Mouse (Mus musculus) embryo, embryonic 9.5 days (tissue): ENCODE measurements around the gene Znrf1.
"Not testable (repeated sequence)": the region's sequence is repeated elsewhere in the genome, so short reads cannot be mapped to it uniquely, and the experiment has no call there.

Source experiments
- DNase-seq: peaks from one replicate; pipeline ENCODE4 v3.0.0-alpha.2; 2017; ENCODE audit errors: extremely low spot score

Znrf1 gene

GRCm38 (mm10) chr8:111630105-111630521 is 94.2 kb downstream of the Znrf1 start, which contains the start of gene Ldhd:
Ldhd (minus strand) TSS chr8:111630374.
- DNase-seq = no peak

DNA sequence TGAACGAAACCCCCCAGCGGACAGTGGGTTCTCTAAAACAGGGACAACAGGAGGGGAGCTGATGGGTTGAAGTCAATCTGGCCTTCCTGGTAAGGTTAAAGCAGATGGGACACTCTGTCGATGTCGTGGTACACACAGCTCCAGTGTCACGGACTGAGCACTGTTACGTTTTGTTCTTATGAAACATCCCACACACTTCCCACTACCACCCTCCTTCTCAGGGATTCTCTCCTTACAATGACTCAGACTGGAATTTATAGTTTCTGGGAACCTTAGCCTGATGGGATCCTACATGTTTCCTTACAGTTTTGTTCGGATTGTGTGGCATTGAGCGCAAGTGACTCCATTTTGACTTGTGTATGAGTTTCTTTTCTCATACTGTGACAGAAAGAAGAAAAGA is 95.7 kb downstream of the Znrf1 start:
- no peak for DNase-seq

GRCm38 (mm10) chr8:111632976-111633375 is 97.1 kb downstream of the Znrf1 start:
- DNase-seq = no peak

DNA sequence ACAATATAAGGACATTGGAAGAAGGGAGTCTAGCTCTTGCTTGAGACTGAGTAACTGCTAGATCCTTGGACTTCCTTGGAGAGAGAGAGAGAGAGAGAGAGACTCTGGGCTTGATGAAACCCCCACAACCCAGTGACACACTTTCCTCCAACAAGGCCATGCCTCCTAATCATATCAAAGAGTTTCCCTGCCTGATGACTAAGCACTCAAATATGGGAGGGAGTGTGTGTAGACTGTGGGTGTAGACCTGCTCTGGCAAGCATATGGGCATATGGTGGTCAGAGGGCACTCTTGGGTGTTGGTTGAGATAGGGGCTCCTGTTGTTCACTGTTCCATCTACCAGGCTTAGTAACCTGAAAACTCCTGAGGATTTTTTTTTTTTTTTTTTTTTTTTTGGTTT is 102.2 kb downstream of the Znrf1 start:
- DNase-seq = no peak

DNA sequence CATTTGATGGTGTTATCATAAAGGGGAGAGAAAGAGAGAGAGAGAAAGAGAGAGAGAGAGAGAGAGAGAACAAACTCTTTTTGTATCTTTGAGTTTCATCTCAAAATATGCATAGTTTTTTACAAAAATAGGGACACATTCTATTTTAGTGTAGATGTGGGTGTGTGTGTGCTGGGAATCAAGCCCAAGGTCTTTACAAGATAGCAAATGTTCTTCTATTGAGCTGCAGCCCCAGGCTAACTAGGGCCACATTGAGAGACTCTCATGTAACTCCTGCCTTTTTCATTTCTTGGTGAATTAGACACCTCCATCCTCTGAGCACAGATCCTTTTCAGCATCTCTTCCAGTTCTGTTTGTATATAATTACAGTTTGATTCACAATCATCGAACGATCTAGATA is 105.2 kb downstream of the Znrf1 start:
- DNase-seq = no peak

- DNase-seq = no peak
Measured at GRCm38 (mm10) chr8:111642496-111642895, 106.6 kb downstream of the Znrf1 start.

DNA sequence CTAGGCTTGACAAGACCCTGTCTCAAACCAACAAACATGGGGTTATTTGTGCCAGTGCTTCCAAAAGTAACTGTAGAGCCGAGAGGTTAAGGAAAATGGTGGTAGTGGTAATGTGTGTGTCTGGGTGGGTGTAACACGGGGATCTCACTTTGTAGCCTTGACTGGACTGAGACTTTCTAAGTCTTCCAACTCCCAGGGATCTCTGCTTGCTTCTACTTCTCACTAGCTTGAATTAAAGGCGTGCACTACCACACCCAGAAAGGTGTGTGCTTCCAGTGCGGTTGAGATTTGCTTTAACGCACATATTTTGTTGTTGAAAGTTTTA is 107.0 kb downstream of the Znrf1 start:
- DNase-seq = no peak

DNA sequence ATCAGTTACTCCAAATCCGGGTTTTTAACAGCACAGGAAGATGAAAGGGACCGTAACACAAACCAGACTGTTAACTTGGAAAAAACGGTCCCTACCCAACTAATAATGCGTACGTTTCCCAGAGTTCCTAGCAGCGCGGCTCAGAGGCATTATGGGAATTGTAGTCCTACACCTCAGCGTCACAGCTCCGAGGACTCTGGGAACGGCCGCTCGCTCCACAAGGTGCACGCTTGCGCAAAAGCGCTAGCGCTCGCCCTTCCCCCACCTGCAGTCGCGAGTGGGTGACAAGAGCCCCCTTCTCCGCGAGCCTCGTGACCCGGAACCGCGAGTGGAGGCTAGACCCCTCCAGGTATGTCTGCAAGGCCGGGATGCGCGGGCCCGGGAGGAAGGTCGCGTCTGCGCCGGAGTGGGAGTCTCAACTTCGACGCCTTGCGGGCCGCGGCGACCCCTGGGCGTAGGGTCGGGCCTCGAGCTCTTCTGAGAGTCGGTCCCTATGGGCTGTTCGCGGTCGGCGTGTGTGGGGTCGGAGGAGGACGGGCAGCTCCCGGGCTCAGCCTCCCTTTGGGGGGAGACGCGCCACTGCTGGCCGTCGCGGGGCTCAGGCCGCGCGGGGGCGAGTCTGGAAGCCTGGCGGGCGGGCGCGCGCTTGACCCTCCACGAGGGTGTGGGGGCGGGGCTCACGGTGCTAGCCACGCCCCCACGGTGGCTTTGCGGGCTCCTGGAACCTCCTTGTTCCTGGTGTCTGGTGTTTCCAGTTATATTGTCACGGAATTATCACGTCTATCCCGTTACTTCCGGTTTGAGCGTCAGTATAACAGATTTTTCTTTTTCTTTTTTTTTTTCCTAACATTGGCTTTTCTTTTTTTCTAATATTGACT is 107.6 kb downstream of the Znrf1 start, which contains the start of gene Zfp1:
TSS of gene Zfp1 (plus strand) at position 138 of the 878 bp plus-strand sequence.
- peak; percentile 93 for DNase-seq

DNA sequence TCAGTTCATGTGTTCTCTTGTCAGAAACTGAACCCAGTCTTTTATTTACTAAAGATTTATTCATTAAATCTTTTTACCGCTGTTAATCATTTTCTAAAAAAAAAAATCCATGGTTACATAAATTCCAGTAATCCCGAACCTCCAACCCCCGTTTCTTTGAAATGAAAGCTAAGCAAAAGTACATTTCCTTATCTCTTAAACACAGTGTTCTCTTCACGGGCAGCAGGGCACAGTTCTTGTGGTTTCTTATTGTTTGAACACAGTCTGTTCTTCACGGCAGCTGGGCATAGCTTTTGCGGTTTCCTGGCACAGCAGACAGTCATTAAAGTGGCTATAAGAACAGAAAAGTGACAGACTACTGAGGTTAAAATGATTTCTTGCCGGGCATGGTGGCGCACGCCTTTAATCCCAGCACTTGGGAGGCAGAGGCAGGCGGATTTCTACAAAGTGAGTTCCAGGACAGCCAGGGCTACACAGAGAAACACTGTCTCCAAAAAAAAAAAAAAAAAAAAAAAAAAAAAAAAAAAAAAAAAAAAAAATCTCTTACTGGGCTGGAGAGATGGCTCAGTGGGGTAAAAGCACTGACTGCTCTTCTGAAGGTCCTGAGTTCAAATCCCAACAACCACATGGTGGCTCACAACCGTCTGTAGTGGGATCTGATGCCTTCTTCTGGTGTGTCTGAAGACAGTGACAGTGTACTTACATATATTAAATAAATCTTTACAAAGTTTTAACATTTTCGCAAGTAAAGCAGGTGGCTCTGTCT is 108.6 kb downstream of the Znrf1 start:
- not testable (repeated sequence) for DNase-seq

- no peak for DNase-seq
Measured at GRCm38 (mm10) chr8:111645715-111646114, 109.8 kb downstream of the Znrf1 start.

DNA sequence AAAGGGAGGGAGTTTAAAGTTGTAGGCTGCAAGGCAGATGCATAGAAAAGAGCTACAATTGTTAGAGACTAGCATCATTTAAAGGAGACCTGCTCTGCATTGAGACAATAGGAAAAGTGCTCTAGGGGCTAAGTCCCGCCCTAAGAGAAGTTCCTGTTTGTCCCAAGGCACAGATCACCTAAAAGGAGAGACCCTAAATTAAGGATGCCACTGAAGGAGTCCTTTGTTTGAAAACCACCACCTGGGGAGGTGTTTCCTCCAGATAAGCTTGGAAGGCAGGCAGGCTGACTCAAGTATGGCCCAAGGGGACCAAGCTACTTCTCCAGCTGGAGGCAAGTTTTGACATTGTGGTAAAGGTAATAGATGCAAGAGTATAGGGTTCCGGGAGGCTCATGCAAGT is 112.9 kb downstream of the Znrf1 start:
- no peak for DNase-seq

DNA sequence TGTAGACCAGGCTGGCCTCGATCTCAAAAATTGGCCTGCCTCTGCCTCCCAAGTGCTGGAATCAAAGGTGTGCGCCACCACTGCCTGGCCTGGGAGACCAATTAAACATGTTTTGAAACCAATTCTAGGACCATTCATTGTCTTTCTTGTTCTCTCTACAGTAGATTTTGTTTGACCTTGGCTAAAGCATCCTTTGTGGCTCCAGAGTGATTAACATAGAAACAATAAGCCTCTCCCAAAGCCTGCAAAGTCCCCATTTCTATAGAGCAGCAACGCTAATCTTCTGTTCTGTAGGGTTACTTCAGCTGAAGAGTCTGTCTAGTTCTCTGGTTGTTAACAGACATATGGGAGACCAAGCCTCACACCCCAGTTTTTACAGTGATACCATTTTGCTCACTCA is 114.8 kb downstream of the Znrf1 start:
- no peak for DNase-seq

- no peak for DNase-seq
Measured at GRCm38 (mm10) chr8:111653524-111653923, 117.6 kb downstream of the Znrf1 start.

DNA sequence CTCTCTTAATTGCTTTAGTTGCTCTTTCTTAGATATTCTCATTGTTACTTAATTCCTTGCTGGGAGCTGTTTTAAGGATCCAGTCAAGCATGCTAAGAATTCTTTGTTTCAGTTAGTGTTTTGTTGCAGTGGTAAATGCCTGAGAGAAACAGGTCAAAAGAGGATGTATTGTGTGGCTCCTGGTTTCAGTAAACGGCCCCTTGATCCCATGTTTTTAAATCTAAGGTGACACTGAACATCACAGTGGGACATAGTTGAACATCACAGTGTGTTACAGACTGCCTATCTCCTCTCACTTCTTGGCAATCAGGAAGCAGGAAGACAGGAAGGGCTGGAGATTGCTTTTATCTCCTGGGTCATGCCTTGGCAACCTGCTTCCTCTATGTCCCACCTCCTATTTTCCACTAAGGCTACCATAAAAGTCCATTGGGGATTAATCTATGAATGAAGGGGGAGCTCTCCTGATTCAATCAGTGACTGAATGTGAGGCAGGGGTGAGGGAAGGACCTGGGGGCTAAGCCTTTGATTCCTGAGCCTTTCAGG is 121.5 kb downstream of the Znrf1 start:
- no peak for DNase-seq

DNA sequence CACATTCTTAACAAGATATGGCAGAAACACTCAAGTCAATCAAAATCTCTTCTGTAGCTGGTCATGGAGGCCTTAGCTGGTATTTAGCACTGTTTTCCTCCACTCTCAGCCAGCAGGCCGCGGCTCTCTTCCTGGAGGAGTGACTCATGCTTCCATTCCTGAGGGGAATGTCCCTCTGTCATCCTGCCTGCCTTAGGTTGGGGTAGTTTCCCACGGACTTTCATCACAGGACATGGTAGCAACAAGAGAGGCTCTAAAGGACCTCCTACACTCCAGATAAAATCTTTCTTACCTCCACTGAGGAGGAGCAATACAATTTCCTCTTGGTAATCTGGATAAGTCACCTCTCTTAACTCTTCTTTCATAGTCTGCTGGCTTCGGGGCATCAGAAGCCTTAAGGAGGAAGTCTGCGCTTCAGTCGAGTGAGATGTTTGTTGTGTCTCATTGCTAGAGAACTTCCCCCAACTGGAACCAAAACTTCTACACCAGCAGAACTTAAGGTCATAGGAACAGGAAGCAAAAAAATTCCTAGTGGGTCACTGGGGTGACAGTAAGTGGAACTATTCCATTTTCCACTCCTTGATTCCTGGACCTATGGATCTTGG is 123.0 kb downstream of the Znrf1 start:
- no peak for DNase-seq

DNA sequence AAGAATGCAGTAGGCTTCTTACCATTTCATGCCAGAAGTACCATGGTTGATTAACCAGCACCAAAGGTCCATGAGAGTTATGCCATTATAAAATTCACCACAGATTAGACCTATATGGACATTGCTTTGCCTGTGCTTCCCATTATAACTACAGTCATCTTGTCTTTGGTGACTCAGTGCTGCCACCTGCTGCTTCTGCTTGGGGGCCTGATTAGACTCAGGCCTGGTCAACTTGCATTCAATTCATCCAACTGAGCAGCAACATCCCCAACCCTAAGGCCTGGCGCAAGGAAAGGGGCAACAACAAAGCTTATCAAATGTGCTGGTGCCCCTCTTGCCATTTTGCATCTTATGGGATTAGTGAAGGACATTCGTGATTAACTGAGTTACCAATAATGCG is 126.6 kb downstream of the Znrf1 start:
- peak; percentile 68 for DNase-seq

DNA sequence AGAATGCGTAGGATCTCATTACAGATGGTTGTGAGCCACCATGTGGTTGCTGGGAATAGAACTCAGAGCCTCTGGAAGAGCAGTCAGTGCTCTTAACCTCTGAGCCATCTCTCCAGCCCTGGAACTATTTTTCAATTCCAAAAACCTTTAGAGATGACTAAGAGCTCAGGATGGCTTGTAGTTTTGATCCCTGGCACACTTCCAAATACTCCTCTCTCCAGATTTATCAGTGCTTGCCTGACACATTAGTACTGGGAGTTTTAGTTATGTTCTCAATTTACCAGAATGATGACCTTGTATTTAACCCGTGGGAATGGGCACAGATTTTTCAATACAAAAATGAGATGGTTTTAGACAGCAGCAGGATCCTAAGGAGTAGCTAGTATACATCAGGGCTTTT is 130.9 kb downstream of the Znrf1 start:
- DNase-seq = no peak
